Mouse (Mus musculus): Measurements from ENCODE around the gene Myo18b.

DNA sequence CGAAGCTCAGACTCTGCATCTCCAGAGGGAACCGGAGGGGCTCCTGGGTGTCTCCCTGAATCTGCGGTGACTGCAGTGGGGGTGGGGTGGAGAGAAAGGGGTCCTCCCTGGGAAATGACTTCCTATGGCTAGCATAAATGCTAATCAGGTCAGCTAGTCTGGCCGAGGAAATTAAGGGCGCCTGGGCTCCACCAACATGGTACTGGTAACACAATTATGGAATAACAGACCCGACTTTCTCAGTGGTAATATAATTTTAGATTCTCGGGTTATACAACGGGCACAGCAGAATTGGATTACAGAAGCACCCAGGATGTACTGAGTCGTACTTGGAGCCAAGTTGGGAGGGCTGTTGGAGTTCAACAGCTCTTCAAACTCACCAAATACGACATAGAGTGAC lies 40.5 kb upstream of the Myo18b start:
- TF ChIP-seq MYOG (IDR thresholded peaks at IDR 0.05; ENCODE audit: control insufficient read depth, extremely low read depth, insufficient read length) (no peak), MYOD1 (IDR thresholded peaks at IDR 0.05; ENCODE audit: control insufficient read depth, insufficient read length, low read depth) (no peak), CTCF (IDR thresholded peaks at IDR 0.05; ENCODE audit: control insufficient read depth, insufficient read depth, insufficient read length) (no peak), CEBPB (IDR thresholded peaks at IDR 0.05; ENCODE audit: low read depth) (no peak)
